Mouse (Mus musculus) v-Abl transformed pro-B cells (cell line): ENCODE measurements around the gene Olfr330.
"Not testable (repeated sequence)": the region's sequence is repeated elsewhere in the genome, so short reads cannot be mapped to it uniquely, and the experiment has no call there.

Source experiments
- in situ Hi-C, 2 experiments: fragments of 400-800 bp; cut with MboI; formaldehyde crosslinking; loops; one replicate each; pipeline ENCODE4 v1.15.1; 2025; ENCODE audit not compliant: unreplicated experiment in 2 of 2

The Olfr330 gene

DNA sequence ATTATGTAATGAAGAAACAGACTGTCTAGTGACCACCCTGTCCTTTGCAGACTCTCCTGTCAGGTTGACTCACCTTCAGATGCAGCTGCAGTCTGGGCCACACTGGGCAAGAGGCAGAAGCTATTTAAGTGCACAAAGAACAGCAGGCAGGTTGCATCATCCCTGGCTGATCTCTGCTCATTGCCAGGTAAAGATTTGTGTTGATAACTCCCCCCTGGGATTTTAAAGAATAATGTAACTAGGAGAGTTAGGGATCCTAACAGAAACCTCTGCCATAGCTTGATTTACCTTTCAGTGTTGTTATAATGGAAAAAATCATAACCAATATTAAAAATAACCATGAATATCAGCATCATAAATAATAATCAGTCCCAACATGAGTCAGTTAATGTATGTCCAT, at the start of gene Olfr330:
Olfr330 (minus strand) TSS at position 101 of the 400 bp plus-strand sequence.
- in situ Hi-C loops = not testable (repeated sequence)

DNA sequence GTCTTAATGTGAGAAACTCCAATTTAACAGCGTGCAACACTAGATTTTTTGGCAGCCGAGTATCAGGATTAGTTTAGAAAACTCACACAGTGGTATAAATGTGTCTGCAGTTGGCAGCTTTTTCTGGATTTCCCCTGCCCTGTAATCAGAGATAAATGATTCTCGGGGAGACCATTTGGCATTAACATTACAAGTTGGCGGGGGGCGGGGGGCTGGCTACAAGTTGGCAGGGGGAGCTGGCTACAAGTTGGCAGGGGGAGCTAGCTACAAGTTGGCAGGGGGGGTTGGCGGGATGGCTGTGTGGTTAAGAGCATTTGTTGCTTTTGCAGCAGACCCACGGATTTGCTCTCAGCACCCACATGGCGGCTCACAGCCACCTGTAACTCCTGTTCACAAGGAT, 44.0 kb upstream of the Olfr330 start:
- in situ Hi-C loops = no loop called here

DNA sequence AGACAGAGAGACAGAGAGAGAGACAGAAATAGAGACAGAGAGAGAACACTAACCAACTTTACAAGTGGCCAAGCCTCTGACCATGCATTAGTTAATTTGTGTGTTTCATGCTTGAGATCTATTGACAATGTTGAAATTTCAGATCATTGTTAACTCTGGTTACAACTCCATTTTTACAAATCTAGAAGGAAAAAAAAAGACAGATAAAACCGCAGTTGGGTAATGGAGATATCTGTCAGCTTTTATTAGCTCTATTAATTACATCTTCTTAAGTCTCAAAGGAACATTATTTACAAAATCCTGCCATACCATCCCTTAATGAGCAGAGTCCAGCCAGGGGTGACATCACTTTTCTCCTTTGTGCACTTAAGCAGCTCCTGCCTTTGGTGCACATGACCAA, 42.8 kb upstream of the Olfr330 start, which contains the start of gene Olfr325:
Olfr325 (plus strand) TSS at position 301 of the 400 bp plus-strand sequence.
- in situ Hi-C loops = no loop called here

DNA sequence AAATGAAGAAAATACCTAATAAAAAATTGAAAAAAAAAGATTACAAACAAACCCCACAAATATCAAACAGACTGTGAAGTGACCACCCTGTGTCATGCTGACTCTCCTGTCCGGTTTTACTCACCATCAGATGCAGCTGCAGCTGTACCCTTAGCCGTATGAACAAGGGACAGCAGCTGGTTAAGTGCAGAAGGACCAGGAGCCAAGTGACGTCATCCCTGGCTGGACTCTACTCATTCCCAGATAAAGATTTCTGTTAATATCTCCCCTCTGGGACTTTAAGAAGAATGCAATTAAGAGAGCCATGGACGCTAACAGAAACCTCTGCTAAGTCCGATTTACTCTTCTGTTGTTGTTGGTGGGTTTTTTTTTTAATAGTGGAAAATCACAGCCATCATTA, 35.8 kb upstream of the Olfr330 start, which contains the start of gene Olfr224:
Olfr224 (minus strand) TSS at position 149 of the 400 bp plus-strand sequence.
- in situ Hi-C loops = no loop called here

DNA sequence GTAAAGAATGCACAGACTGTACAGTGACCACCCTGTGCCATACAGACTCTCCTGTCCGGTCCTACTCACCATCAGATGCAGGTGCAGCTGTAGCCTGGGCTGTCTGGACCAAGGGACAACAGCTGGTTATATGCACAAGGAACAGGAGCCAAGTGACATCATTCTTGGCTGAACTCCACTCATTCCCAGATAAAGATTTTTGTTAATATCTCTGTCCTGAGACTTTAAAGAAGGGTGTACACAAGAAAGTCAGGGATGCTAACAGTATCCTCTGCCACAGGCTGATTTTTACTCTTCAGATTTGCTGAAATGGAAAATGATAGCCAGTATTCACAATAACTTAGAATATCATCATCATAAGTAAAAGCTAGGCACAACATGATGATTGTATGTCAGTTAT, 20.9 kb upstream of the Olfr330 start, which contains the start of gene Olfr328:
Olfr328 (minus strand) TSS at position 101 of the 400 bp plus-strand sequence.
- in situ Hi-C loops = no loop called here

DNA sequence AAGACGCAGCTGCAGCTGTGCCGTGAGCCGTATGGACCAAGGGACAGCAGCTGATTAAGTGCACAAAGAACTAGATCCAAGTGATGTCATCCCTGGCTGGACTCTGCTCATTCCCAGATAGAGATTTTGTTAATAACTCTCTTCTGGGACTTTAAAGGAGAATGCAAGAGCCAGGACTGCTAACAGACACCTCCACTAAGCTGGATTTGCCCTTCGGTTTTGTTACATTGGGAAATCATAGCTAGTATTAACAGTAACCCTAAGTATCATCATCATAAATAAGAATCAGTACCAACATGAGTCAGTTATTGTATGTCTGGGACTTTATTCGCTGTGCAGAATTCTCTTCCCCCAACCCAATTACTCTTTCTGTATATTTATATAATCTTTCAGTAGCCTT, 11.7 kb upstream of the Olfr330 start, which contains the start of gene Olfr329-ps:
Olfr329-ps (minus strand) TSS at position 101 of the 400 bp plus-strand sequence.
- in situ Hi-C loops = no loop called here

DNA sequence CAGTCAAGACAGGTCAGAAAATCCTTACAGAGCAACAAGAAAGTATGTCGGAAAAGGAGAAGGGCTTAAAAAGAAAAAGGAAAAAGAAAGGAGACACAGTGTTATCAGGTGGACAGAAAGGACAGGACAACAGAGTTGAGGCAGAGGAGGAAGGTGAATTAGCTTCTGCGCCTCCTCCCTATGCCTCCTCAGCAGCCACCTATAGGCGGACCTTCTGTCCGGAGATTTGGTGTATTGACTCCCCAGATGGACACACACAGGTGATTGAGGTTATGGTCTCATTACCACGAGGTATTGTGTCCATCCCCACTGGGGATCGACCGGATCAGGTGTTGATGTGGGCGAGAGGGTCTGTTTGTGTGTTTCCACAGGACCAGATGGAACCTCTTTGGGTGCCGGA, 14.9 kb downstream of the Olfr330 start:
- in situ Hi-C loops = not testable (repeated sequence)

DNA sequence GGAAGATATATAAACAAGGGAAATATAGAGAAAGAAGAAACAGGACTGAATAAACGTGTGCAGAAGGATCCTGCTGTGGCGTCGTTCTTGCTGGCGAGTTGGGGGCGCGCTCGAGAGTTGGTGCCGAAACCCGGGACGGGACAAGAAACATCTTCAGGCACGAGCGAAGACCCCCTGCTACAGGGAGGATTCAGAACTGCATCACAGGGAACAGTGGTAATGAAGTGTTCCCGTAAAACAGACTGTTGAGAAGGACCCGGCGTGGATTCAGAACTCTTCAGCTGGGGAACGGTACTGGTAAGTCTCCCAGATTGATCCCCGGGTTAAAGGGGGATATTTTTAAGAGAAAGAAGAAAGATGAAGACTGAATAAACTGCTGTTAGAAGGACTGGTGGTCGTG, 15.7 kb downstream of the Olfr330 start:
- in situ Hi-C loops = not testable (repeated sequence)

DNA sequence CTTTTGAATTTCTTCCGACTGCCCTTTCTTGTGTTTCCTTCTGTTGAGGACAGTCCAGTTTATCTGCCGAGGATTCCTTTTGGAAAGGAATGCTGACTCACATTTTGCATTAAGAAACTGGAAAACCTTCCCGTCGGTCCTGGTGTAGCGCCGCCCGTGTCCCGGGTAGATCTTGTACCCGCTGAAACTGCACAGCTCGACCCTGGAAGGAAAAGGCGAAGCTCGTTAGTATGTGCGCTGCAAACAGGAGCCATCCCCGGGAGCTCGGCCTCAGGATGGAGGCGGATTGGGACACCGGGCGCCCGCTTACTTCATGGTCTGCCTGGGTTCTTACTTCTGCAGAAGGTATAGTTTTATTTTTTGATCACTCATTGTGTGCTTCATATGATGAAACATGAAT, 25.6 kb downstream of the Olfr330 start:
- in situ Hi-C loops = not testable (repeated sequence)

DNA sequence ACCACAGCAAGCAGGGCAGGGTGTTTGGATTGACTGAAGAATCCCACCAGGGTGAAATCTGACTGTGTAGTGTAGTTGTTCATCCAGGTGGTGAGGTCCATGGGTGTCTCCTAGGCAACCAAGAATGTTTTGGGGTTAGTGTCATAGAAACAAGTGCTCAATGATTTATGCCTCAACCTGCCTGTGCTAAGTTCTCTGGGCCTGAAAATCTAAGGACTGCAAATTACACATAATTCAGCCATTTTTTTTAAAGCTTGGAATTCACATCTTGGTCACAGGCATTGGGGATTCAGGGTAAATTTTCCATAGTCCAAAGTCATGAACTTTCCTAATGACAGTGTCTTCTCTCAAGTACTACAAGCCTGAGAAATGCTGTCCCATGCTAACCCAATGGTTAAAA, 32.2 kb downstream of the Olfr330 start, which contains the start of gene Olfr331:
Olfr331 (minus strand) TSS at position 101 of the 400 bp plus-strand sequence.
- in situ Hi-C loops = not testable (repeated sequence)

DNA sequence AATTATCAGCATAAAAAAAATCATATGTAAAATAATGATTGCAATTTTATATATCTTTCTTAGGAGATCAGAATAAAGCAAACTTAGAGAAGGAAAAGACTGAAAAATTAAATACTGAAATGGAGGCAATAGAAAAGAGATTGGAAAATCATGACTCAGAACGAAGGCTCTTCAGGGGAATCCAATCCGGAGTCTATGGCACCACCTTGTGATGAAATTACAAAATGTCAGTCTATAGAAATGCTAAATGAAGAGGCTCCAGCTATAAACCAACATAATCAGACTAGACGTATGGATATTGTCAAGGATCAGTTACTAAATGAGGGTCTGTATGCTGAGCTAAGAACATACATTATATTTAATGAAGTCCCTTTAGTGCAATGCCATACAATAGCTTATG, 35.3 kb downstream of the Olfr330 start:
- in situ Hi-C loops = no loop called here

DNA sequence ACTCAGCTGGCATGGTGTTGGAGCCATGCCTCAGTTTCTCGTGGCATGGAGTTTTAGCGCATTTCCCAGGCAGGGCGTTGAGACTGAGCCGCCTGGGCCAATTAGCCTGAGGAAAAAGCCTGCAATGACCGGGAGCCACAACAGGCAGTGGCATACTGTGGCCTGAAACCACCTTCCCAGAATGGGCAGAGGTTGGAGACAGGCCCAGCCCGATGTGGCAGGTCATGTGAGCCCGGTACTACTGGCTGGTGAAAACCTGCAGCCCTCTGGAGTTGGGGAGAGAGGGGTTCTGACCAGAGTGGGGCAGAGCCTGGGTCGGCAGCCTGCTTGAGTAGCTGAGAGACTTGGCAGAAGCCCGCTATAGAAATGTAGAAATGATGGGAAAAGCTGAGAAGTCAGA, 35.9 kb downstream of the Olfr330 start:
- in situ Hi-C loops = no loop called here

DNA sequence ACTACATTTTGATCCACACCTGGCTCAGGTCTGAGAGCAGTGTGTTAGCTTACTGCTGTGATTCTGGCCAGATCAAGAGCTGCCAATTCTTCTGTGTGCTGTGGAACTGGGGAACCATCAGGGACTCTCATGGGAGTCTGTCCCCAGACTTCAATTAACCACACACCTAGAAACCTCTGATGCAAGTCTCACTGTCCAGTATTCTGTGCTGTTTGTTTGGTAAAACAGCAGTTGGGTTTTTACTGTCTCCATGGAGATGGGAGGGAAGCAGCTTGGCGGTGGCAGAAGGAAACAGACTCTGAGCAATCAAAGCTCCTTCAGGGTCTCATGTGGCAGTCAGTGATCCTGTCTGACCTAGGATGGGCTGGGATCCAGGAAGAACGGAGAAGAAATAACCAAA, 42.2 kb downstream of the Olfr330 start, which contains the start of gene Olfr332:
Olfr332 (minus strand) TSS at position 101 of the 400 bp plus-strand sequence.
- in situ Hi-C loops = no loop called here
